Mouse (Mus musculus) heart, adult 8-10 months (tissue): ENCODE data around the gene Dll1. TPM values are rescaled to one million over a fixed set of nuclear protein-coding genes. Genes with fewer than 3 reads are reported as not detected.
A peak's percentile ranks its signal among the peaks of the same experiment; 100 is the strongest.

Source experiments
- DNase-seq: peaks from one replicate; pipeline ENCODE4 v3.0.0; 2022; ENCODE audit warnings: low spot score
- total RNA-seq, 4 experiments: library from RNA; stranded (reverse); gene quantifications; 2 replicates each; pipeline ENCODE4 v1.2.4; 2022

Dll1 gene
- total RNA-seq, 4 experiments from 2014 or later, result 3.7 to 7.3 (median 5.7) TPM

GRCm38 (mm10) chr17:15379741-15380526, 3.3 kb upstream of the Dll1 start:
- no peak for DNase-seq

GRCm38 (mm10) chr17:15378413-15379109, 1.9 kb upstream of the Dll1 start:
- no peak for DNase-seq

- DNase-seq, result peak; percentile 67
These were observed 1.2 kb upstream of the Dll1 start for GRCm38 (mm10) chr17:15377901-15378300.

- DNase-seq, result peak; percentile 77
These were observed 775 bp downstream of the Dll1 start for GRCm38 (mm10) chr17:15375701-15376493.

GRCm38 (mm10) chr17:15375224-15375623, 1.4 kb downstream of the Dll1 start:
- DNase-seq, result peak; percentile 9

- DNase-seq, result no peak
These were observed 2.1 kb downstream of the Dll1 start for GRCm38 (mm10) chr17:15374321-15375141.

- peak; percentile 77 for DNase-seq
These were observed 3.6 kb downstream of the Dll1 start for GRCm38 (mm10) chr17:15372931-15373652.

DNA sequence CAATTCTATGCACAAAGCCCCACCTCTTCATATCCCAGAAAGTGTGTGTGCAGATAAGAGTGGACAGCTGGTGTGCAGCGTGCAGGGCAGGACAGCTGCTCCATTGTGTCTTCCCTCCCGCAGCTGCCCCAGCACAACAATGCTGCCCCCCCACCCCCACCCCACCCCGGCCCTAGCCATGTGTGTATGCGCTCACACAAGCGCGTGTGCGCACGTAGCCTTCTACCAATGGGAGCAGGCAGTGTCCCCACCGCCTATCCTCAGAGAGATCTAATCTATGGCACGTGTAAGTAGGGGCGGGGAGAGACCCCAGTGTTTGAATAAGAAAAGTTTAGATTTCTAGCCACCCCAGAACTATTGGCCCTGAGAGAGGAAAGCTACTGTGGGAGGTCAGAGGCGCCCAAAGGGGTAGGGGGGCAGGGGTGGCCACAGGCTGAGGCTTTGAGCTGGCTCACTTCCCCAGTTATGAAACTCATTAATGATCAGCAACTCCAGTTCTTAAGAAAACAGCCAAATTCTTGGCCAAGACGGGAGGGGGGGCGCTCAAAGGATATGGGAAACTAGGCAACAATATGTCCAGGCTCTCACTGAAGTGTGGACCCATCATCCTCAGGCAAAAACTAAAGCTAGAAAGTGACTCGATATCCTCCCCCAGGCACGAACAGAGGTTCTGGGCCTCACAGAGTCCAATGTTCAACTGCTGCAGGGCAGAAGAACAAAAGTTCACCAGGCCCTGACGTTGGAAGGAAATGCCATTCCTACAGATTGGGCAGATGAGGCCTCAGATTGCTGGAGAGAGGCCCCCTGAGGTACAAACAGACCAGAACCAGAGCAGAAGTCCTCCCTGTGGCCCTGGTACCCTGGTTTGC, 4.5 kb downstream of the Dll1 start:
- DNase-seq, result no peak

DNA sequence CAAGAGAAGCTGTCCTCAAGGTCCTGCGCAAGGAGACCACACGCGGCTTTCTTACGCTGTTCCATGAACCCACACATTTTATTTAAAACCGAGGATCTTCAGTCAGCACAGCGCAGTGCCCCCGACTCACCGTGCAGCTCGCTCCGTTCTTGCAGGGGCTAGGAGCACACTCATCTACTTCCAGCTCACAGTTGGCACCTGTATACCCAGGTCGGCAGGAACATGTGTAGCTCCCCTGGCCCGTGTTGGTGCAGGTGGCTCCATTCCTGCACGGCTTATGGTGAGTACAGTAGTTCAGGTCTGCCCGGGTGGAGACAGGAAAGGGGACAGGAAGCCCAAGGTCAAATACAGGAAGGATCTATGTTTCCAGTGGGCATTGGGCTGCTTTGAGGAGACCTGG, 6.3 kb downstream of the Dll1 start:
- DNase-seq, result no peak

DNA sequence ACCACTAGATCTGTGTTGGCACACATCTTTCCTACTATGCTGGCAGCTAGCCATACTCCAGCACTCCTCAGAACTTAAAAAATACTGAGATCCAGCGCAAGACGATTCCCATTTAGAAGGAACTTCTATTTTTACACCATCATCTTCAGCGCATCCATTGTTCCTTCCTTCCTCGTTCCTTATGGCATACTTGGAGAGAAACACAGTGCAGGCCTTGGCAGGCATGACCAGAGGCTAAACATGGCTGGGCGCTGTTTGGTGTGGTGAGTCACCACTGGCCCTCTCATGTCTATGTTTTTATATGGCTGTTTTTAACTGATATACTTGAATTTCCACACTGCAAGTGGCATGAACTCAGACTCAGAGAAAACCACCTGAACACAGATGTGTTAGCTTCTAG, 11.0 kb downstream of the Dll1 start:
- peak; percentile 21 for DNase-seq

DNA sequence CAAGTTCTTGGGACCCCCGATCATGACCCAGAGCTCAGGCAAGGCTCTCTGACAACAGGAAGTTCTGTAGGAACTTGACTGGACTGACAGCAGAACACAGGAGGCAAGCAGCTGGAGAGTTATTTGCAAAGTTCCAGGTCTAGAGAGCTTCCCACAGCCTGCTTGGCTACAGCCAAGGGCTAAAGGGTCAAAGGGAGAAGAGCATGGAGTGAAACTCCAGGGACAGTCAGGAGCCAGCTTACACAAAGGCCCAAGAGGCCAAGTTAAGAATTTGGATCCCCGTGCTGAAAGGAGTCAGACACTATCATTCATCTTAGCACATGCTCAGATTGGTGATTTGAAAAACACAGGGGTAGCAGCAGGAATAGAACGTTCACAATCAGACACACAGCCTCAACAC, 13.0 kb downstream of the Dll1 start:
- no peak for DNase-seq

- no peak for DNase-seq
These were observed 19.6 kb downstream of the Dll1 start for GRCm38 (mm10) chr17:15357071-15357470.

- DNase-seq, result no peak
These were observed 20.1 kb downstream of the Dll1 start for GRCm38 (mm10) chr17:15356526-15356925.

DNA sequence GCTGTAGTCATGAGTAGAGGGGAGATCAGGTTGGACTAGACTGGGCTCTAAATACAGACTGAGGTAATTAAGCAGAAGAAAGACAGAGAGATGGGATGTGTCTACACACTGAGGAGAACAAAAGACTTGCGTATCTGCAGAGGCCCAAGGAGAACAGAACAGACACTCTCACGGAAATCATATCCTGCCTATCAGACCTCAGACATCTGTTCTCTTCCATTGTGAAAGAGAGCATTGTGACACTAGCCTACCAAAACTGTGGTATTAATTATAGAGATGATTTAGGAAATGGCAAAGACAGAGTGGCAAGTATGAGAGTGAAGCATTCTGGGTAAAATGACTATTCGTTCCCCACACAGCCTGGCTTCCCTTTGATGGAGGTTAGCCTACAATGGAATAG, 21.6 kb downstream of the Dll1 start:
- DNase-seq, result no peak

DNA sequence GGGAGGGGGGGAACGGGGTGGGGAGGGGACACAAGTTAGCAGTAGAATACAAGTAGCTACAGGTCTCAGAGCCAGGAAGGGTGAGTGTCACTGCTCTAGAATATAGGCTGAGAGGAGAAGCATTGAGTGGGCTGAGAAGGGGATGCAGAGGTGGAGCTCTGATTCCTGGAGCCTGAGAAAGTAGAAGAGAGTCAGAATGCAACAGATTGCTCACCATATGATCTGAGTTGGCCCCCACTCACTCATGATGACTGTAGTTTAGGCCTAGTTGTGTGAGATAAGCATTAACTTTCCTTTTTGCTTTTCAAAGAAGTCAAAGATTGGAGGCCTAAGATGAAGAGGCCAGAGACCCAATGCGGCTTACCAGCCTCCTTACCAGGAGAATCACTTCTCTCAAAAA, 22.7 kb downstream of the Dll1 start:
- DNase-seq, result no peak

DNA sequence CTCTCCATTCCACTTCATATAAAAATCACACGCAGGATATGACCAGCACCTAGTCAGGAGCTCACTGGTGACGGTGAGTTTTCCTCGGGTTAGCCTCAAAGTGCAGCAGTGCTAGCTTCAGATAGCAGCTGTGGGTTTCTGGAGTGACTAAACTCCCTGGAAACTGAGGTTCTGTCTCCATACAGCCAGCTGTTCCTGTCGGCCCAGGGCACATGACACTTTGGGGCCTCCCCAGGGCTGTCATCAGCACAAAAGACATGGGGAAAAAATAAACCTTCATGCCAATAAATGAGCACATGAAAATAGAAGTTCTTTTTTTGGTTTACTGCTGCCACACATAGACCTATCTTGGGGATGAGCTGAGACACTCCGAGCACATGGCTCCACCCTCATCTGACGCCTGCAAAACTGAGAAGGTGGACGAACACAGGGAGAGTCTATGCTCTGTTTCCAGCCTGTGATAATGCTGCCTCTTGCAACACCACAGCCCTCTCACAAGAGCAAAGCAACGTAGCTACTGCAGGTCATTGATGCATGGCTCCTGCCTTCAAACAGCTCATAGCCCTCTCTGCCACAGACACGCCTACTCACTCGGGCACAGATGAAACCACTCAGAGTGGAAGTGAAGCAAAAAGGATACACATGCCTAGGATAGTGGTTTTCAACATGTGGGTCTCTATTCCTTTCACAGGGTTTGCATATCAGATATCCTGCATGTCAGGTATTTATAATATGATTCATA, 23.6 kb downstream of the Dll1 start:
- DNase-seq, result no peak

DNA sequence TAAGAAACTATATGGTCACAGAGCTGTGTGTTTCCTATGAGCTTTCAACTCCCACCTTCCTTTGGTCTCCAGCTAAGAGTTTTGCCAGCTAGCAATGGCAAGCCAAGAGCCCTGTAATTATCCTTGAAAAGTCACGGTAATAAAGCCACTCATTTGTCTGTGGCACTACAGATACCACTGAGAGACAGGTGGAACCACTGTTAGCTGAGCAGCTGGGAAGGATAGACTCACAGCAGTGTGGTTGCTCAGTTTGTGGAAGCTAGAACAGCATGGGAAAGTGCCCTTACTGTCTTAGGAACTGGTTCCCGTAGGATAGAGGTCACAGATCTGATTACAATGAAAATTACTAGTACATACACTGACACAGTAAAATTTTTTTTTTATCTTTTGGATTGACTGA, 26.5 kb downstream of the Dll1 start:
- no peak for DNase-seq

DNA sequence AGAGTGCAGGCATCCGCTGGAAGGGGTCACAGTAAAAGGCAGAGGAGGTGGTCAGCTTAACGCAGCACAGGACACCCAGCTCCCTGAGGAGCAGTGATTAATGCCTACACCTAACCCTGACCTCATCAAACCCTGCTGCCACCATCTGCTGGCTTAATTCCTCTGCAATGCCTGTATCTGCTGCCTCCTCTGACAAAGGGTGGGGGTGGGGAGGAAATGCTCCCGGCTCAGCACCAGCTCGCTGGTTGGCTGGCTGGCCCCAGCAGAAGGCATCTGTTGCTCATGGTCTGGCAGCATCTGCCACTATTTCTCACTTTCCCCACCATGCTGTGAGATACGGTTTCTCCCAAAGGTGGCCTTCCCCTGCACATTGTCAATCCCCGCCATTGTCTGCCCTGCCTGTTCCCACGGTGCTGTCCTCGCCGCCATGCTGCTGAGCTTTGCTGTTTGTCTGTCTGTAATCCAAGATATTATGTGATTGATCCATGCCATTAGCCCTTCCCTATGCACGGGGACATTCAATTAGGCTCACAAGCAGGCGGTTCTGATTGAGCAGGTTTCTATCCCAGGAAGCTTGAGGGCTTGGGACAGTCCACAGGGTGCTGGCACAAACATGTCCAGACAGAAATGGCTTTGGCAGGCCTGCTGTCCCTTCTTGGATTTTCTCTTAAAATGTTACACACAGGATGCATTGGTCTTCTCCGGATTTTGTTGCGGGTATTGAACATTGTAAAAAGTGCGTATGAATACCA, 33.4 kb downstream of the Dll1 start:
- no peak for DNase-seq
